Mouse (Mus musculus) MEL (cell line): Measurements from ENCODE around the gene Fblim1.

Source experiments
- CHD1 ChIP-seq: IDR thresholded peaks from 2 replicates; pipeline ENCODE4 v1.6.1; 2012; ENCODE audit warnings: low read depth, mild to moderate bottlenecking, inconsistent platforms, low read length, improper control_type of control experiment
- CTCF ChIP-seq, 3 experiments: IDR thresholded peaks in 2 of 3; conservative IDR thresholded peaks in 1 of 3; 2 replicates each; pipeline ENCODE4 v1.5.1; 2011 to 2012; ENCODE audit warnings: low read length in 3 of 3, low read depth in 2 of 3, mild to moderate bottlenecking in 2 of 3, improper control_type of control experiment in 1 of 3, inconsistent platforms in 1 of 3, mixed read lengths in 1 of 3, moderate library complexity in 1 of 3; ENCODE audit not compliant: control insufficient read depth in 1 of 3, insufficient read depth in 1 of 3, poor library complexity in 1 of 3, severe bottlenecking in 1 of 3
- POLR2A ChIP-seq, 2 experiments: IDR thresholded peaks; 2 replicates each; pipeline ENCODE4 v1.6.1; 2011 to 2012; ENCODE audit warnings: low read length in 2 of 2, mild to moderate bottlenecking in 2 of 2, control low read depth in 1 of 2, improper control_type of control experiment in 1 of 2, low read depth in 1 of 2, moderate library complexity in 1 of 2; ENCODE audit not compliant: control insufficient read depth in 1 of 2, insufficient read depth in 1 of 2, poor library complexity in 1 of 2

DNA sequence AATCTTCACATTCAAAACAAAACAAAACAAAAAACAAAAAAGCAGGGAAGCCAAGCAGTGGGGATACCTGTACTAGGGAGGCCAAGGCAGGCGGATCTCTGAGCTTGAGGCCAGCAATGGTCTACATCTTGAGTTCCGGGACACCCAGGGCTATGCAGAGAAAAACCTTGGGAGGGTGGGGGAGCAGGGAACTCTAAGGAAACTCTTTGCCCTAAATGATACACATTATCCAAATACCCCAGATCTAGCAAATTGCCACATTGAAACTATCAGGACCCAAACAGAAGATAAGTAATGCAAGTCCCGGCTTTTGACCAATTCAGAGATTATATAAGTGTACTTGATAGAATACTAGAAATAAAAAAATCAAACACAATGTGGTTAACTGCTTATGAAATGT lies 62.3 kb downstream of the Fblim1 start:
- TF ChIP-seq CTCF (IDR thresholded peaks at IDR 0.05 in 2 of 3, conservative IDR thresholded peaks at IDR 0.05 in 1 of 3; ENCODE audit: control insufficient read depth in 1 of 3, insufficient read depth in 1 of 3, low read depth in 2 of 3, low read length in 3 of 3, poor library complexity in 1 of 3, severe bottlenecking in 1 of 3) (no peak), CHD1 (no peak), POLR2A (IDR thresholded peaks at IDR 0.05; ENCODE audit: control insufficient read depth in 1 of 2, insufficient read depth in 1 of 2, low read depth in 1 of 2, low read length in 2 of 2, poor library complexity in 1 of 2) (no peak)
